Mouse (Mus musculus) heart, embryonic 16.5 days (tissue): ENCODE data around the gene Znhit1. TPM values are rescaled to one million over a fixed set of nuclear protein-coding genes. Genes with fewer than 3 reads are reported as not detected.

ENCODE experiments used
- ATAC-seq: fragments of 200-750 bp; cut with Nextera tagmentation; replicated peaks from 2 replicates; pipeline ENCODE4 v1.8.0; 2017; ENCODE audit warnings: moderate number of reproducible peaks; ENCODE audit not compliant: insufficient read depth, low FRiP score; ENCODE audit errors: extremely low read depth
- H3K27ac ChIP-seq: fragments of 300-500 bp; sonication (generic); 2 replicates; pipeline ENCODE4 v1.5.1; 2014; ENCODE audit warnings: mild to moderate bottlenecking, low read length, control low read depth, moderate library complexity
- H3K27me3 ChIP-seq: fragments of 300-500 bp; sonication (generic); 2 replicates; pipeline ENCODE4 v1.6.1; 2014; ENCODE audit warnings: low read length, mixed read lengths; ENCODE audit not compliant: control insufficient read depth, insufficient read depth
- H3K36me3 ChIP-seq: fragments of 300-500 bp; sonication (generic); 2 replicates; pipeline ENCODE4 v1.6.1; 2014; ENCODE audit not compliant: control insufficient read depth, insufficient read depth
- H3K4me1 ChIP-seq: fragments of 300-500 bp; sonication (generic); 2 replicates; pipeline ENCODE4 v1.6.1; 2014; ENCODE audit warnings: low read length, mixed read lengths; ENCODE audit not compliant: control insufficient read depth, insufficient read depth
- H3K4me2 ChIP-seq: fragments of 300-500 bp; sonication (generic); 2 replicates; pipeline ENCODE4 v1.6.1; 2014; ENCODE audit warnings: low read depth, mild to moderate bottlenecking, control low read depth, low read length
- H3K4me3 ChIP-seq: fragments of 300-500 bp; sonication (generic); 2 replicates; pipeline ENCODE4 v1.5.1; 2014; ENCODE audit warnings: mild to moderate bottlenecking, control low read depth, low read length
- H3K9ac ChIP-seq: fragments of 300-500 bp; sonication (generic); 2 replicates; pipeline ENCODE4 v1.6.1; 2014; ENCODE audit warnings: low read length, control low read depth
- H3K9me3 ChIP-seq: fragments of 300-500 bp; sonication (generic); replicated peaks from 2 replicates; pipeline ENCODE4 v1.6.1; 2016; ENCODE audit warnings: low read length; ENCODE audit not compliant: control insufficient read depth
- WGBS: fragments of 180-500 bp; shearing (Covaris S2); extraction: QIAGEN DNeasy Blood & Tissue Kit; methylation state at CpG from one replicate; pipeline ENCODE4 v1.1.7; 2014; 5-methylcytosine and 5-hydroxymethylcytosine counted together
- polyA plus RNA-seq: library from polyadenylated mRNA; unstranded; fragments of >200 nt; fragmentation: Nextera tagmentation; extraction: Ambion mirVana; gene quantifications from 2 replicates; pipeline ENCODE4 v1.2.1, GENCODE M21; 2015

The Znhit1 gene
- 74.4 and 80.5 TPM in 2 replicates for polyA plus RNA-seq

GRCm38 (mm10) chr5:136987934-136988271 lies at the start of gene Znhit1:
Znhit1 (minus strand) TSS chr5:136988021.
- WGBS = 7% methylated on average over 12 of the region's 12 CpGs
- ATAC-seq = no peak
- no peaks in the 10 kb centered on the region for H3K27me3 ChIP-seq
- peak within 1 kb of the TSS; percentile 91 for H3K27ac ChIP-seq
- peak within 1 kb of the TSS; percentile 81 for H3K4me3 ChIP-seq
- peaks cover 11% of the 10 kb centered on the region for H3K4me1 ChIP-seq
- H3K36me3 ChIP-seq = peaks cover 27% of the 10 kb centered on the region
- H3K4me2 ChIP-seq = peak within 1 kb of the TSS; percentile 95
- peak within 1 kb of the TSS; percentile 92 for H3K9ac ChIP-seq
- H3K9me3 ChIP-seq = no peaks in the 10 kb centered on the region

- no peak for ATAC-seq
- H3K4me3 ChIP-seq = no peak overlapping the region
- no peak overlapping the region for H3K4me2 ChIP-seq
- no peak overlapping the region for H3K27ac ChIP-seq
- no peaks in the 10 kb centered on the region for H3K9me3 ChIP-seq
- WGBS = 82% methylated on average over 13 of the region's 13 CpGs
- H3K36me3 ChIP-seq = peaks cover 21% of the 10 kb centered on the region
- peaks cover 15% of the 10 kb centered on the region for H3K4me1 ChIP-seq
- no peak overlapping the region for H3K9ac ChIP-seq
- peaks cover 12% of the 10 kb centered on the region for H3K27me3 ChIP-seq
These were observed 48.4 kb upstream of the Znhit1 start for GRCm38 (mm10) chr5:137036211-137036610.

- under 1% methylated on average over 49 of the region's 49 CpGs for WGBS
- H3K9me3 ChIP-seq = no peaks in the 10 kb centered on the region
- H3K4me3 ChIP-seq = peak overlapping the region; percentile 54
- H3K4me2 ChIP-seq = peak overlapping the region; percentile 94
- no peak overlapping the region for H3K27ac ChIP-seq
- H3K9ac ChIP-seq = peak overlapping the region; percentile 45; the same call in 1 of the 2 replicates
- H3K27me3 ChIP-seq = peaks cover 47% of the 10 kb centered on the region
- peak; percentile 85 for ATAC-seq
- H3K4me1 ChIP-seq = peaks cover 24% of the 10 kb centered on the region
- H3K36me3 ChIP-seq = peaks cover 7% of the 10 kb centered on the region; the same call in 1 of the 2 replicates
These were observed 44.8 kb upstream of the Znhit1 start for GRCm38 (mm10) chr5:137032641-137033074.

GRCm38 (mm10) chr5:137032033-137032421 lies 44.2 kb upstream of the Znhit1 start:
- Histone ChIP-seq H3K9ac (peak overlapping the region; percentile 45; the same call in 1 of the 2 replicates), H3K4me2 (peak overlapping the region; percentile 94), H3K4me1 (peaks cover 24% of the 10 kb centered on the region), H3K36me3 (peaks cover 3% of the 10 kb centered on the region; the same call in 1 of the 2 replicates), H3K27me3 (peaks cover 51% of the 10 kb centered on the region), H3K9me3 (no peaks in the 10 kb centered on the region), H3K27ac (no peak overlapping the region), H3K4me3 (peak overlapping the region; percentile 54)
- WGBS = under 1% methylated on average over 33 of the region's 33 CpGs
- no peak for ATAC-seq

- Histone ChIP-seq H3K4me3 (peak overlapping the region; percentile 54), H3K9ac (no peak overlapping the region), H3K4me1 (peaks cover 24% of the 10 kb centered on the region), H3K27me3 (peaks cover 58% of the 10 kb centered on the region), H3K9me3 (no peaks in the 10 kb centered on the region), H3K27ac (no peak overlapping the region), H3K36me3 (no peaks in the 10 kb centered on the region), H3K4me2 (peak overlapping the region; percentile 94)
- 1% methylated on average over 78 of the region's 78 CpGs for WGBS
- ATAC-seq = no peak
These were observed 43.5 kb upstream of the Znhit1 start for GRCm38 (mm10) chr5:137031076-137032032.

GRCm38 (mm10) chr5:137030416-137030810 lies 42.6 kb upstream of the Znhit1 start:
- H3K9ac ChIP-seq = no peak overlapping the region

GRCm38 (mm10) chr5:137029643-137030415 lies 42.0 kb upstream of the Znhit1 start:
- Histone ChIP-seq H3K9me3 (no peaks in the 10 kb centered on the region), H3K9ac (no peak overlapping the region), H3K27ac (no peak overlapping the region), H3K4me2 (peak overlapping the region; percentile 74), H3K4me1 (peaks cover 24% of the 10 kb centered on the region), H3K36me3 (no peaks in the 10 kb centered on the region), H3K4me3 (peak overlapping the region; percentile 43), H3K27me3 (peaks cover 71% of the 10 kb centered on the region)
- peak; percentile 75 for ATAC-seq
- 1% methylated on average over 52 of the region's 52 CpGs for WGBS

More at GRCm38 (mm10) chr5:137030416-137030810, 42.6 kb upstream of the Znhit1 start:
- H3K4me3 ChIP-seq = peak overlapping the region; percentile 17; the same call in 1 of the 2 replicates
- WGBS = 10% methylated on average over 22 of the region's 22 CpGs
- H3K27me3 ChIP-seq = peaks cover 66% of the 10 kb centered on the region
- peak overlapping the region; percentile 22; the same call in 1 of the 2 replicates for H3K4me2 ChIP-seq
- no peaks in the 10 kb centered on the region for H3K9me3 ChIP-seq
- no peak for ATAC-seq
- peaks cover 24% of the 10 kb centered on the region for H3K4me1 ChIP-seq
- H3K27ac ChIP-seq = no peak overlapping the region
- no peaks in the 10 kb centered on the region for H3K36me3 ChIP-seq

- peaks cover 24% of the 10 kb centered on the region for H3K4me1 ChIP-seq
- H3K4me2 ChIP-seq = no peak overlapping the region
- no peaks in the 10 kb centered on the region for H3K9me3 ChIP-seq
- no peak for ATAC-seq
- no peak overlapping the region for H3K4me3 ChIP-seq
- 7% methylated on average over 8 of the region's 8 CpGs for WGBS
- no peaks in the 10 kb centered on the region for H3K36me3 ChIP-seq
- H3K27ac ChIP-seq = no peak overlapping the region
- H3K9ac ChIP-seq = no peak overlapping the region
- H3K27me3 ChIP-seq = peaks cover 74% of the 10 kb centered on the region
These were observed 41.4 kb upstream of the Znhit1 start for GRCm38 (mm10) chr5:137029273-137029585.
